Mouse (Mus musculus): Measurements from ENCODE around the gene Foxp2.

- TF ChIP-seq CTCF (IDR thresholded peaks at IDR 0.05; ENCODE audit: borderline replicate concordance, extremely low read depth, insufficient read depth, insufficient read length) (no peak), POLR2A (IDR thresholded peaks at IDR 0.05; ENCODE audit: borderline replicate concordance, extremely low read depth, insufficient read depth, insufficient read length, poor library complexity, severe bottlenecking) (no peak)
These were observed 454.7 kb downstream of the Foxp2 start for GRCm38 (mm10) chr6:15355852-15356251.

Data from brain, embryonic 14.5 days (tissue).